Mouse (Mus musculus) forebrain, postnatal 0 days (tissue): ENCODE data around the gene Pus10. TPM values are rescaled to one million over a fixed set of nuclear protein-coding genes. Genes with fewer than 3 reads are reported as not detected.

Experiments used
- ATAC-seq: fragments of 200-750 bp; cut with Nextera tagmentation; 2 replicates; pipeline ENCODE4 v1.8.0; 2017; ENCODE audit warnings: mild to moderate bottlenecking, moderate library complexity
- DNase-seq: peaks from one replicate; pipeline ENCODE4 v3.0.0-alpha.2; 2015
- H3K27ac ChIP-seq: fragments of 300-500 bp; sonication (generic); 2 replicates; pipeline ENCODE4 v1.5.1; 2014; ENCODE audit warnings: low read depth, mild to moderate bottlenecking, antibody characterized with exemption, low read length, moderate library complexity, mixed read lengths
- H3K27me3 ChIP-seq: fragments of 300-500 bp; sonication (generic); 2 replicates; pipeline ENCODE4 v1.6.1; 2014; ENCODE audit warnings: mild to moderate bottlenecking, low read length, mixed read lengths; ENCODE audit not compliant: insufficient read depth
- H3K36me3 ChIP-seq: fragments of 300-500 bp; sonication (generic); 2 replicates; pipeline ENCODE4 v1.6.1; 2014; ENCODE audit warnings: mild to moderate bottlenecking, moderate library complexity; ENCODE audit not compliant: insufficient read depth
- H3K4me1 ChIP-seq: fragments of 300-500 bp; sonication (generic); 2 replicates; pipeline ENCODE4 v1.6.1; 2014; ENCODE audit warnings: antibody characterized with exemption; ENCODE audit not compliant: insufficient read depth
- H3K4me2 ChIP-seq: fragments of 300-500 bp; sonication (generic); 2 replicates; pipeline ENCODE4 v1.6.1; 2014; ENCODE audit warnings: low read depth, mild to moderate bottlenecking, moderate library complexity
- H3K4me3 ChIP-seq: fragments of 300-500 bp; sonication (generic); 2 replicates; pipeline ENCODE4 v1.5.1; 2014; ENCODE audit warnings: low read depth, low read length, mixed read lengths
- H3K9ac ChIP-seq: fragments of 300-500 bp; sonication (generic); 2 replicates; pipeline ENCODE4 v1.6.1; 2014; ENCODE audit warnings: mild to moderate bottlenecking
- H3K9me3 ChIP-seq: fragments of 300-500 bp; sonication (generic); 2 replicates; pipeline ENCODE4 v1.6.1; 2016; ENCODE audit warnings: low read length
- CTCF ChIP-seq: sonication (generic); IDR thresholded peaks from 2 replicates; pipeline ENCODE4 v1.5.1; 2016; ENCODE audit warnings: antibody characterized with exemption, control low read depth, low read depth
- WGBS: fragments of 180-500 bp; shearing (Covaris S2); extraction: QIAGEN DNeasy Blood & Tissue Kit; methylation state at CpG from one replicate; pipeline ENCODE4 v1.1.7; 2014; 5-methylcytosine and 5-hydroxymethylcytosine counted together
- polyA plus RNA-seq: library from polyadenylated mRNA; unstranded; fragments of >200 nt; fragmentation: Nextera tagmentation; extraction: Ambion mirVana; gene quantifications from 2 replicates; pipeline ENCODE4 v1.2.1, GENCODE M21; 2015
- total RNA-seq: library from RNA; depleted of rRNA; stranded (reverse); fragments of >200 nt; gene quantifications from 2 replicates; pipeline ENCODE4 v1.2.3, GENCODE M21; 2014

Pus10 gene
- total and polyA plus RNA-seq, 2 experiments from 2014 or later, result 9.0 to 18.0 TPM

- Histone ChIP-seq H3K9ac (no peak overlapping the region), H3K4me1 (no peaks in the 10 kb centered on the region), H3K36me3 (peaks cover 57% of the 10 kb centered on the region), H3K4me2 (no peak overlapping the region), H3K4me3 (no peak overlapping the region), H3K27ac (no peak overlapping the region), H3K27me3 (no peaks in the 10 kb centered on the region), H3K9me3 (no peaks in the 10 kb centered on the region)
- TF ChIP-seq CTCF, result no peak
- no peak for ATAC-seq
- WGBS, result 93% methylated on average over 2 of the region's 2 CpGs
- no peak for DNase-seq
Observed at GRCm38 (mm10) chr11:23718856-23719255, 53.4 kb downstream of the Pus10 start.

DNA sequence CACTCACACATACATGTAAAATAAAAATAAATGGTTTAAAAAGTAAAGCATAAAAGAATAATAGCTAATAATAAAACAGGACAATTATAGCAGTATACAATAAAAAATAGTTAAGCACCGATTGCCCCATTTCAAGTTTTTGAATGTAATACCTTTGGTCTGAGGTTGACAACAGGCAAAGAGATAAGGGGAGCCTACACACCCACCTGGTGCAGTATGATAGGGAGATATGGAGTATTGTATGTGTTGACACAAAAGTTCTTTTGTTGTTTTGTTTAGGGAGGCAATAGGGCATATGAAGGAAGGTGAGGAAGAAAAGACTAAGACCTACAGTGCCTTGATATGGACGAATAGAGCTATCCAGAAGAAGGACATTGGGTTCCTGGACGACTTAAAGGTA lies 54.4 kb downstream of the Pus10 start:
- DNase-seq, result no peak
- no peak overlapping the region for H3K27ac ChIP-seq
- ATAC-seq, result no peak
- no peak overlapping the region for H3K4me3 ChIP-seq
- no peak overlapping the region for H3K9ac ChIP-seq
- H3K27me3 ChIP-seq, result no peaks in the 10 kb centered on the region
- no peak overlapping the region for H3K4me2 ChIP-seq
- TF ChIP-seq CTCF, result no peak
- 83% methylated on average over 3 of the region's 3 CpGs for WGBS
- peaks cover 53% of the 10 kb centered on the region for H3K36me3 ChIP-seq
- H3K9me3 ChIP-seq, result no peaks in the 10 kb centered on the region
- no peaks in the 10 kb centered on the region for H3K4me1 ChIP-seq

- DNase-seq (no peak), ATAC-seq (no peak; the same call in 1 of the 2 replicates)
- 13% methylated on average over 2 of the region's 2 CpGs for WGBS
- Histone ChIP-seq H3K27me3 (no peaks in the 10 kb centered on the region), H3K36me3 (peaks cover 55% of the 10 kb centered on the region), H3K9ac (no peak overlapping the region), H3K4me3 (no peak overlapping the region), H3K4me1 (no peaks in the 10 kb centered on the region), H3K9me3 (no peaks in the 10 kb centered on the region), H3K27ac (no peak overlapping the region), H3K4me2 (no peak overlapping the region)
- no peak for TF ChIP-seq CTCF
Observed at GRCm38 (mm10) chr11:23722326-23722725, 56.9 kb downstream of the Pus10 start.

GRCm38 (mm10) chr11:23725850-23726249 lies 60.4 kb downstream of the Pus10 start:
- no peak overlapping the region for H3K9ac ChIP-seq
- no peak overlapping the region for H3K4me3 ChIP-seq
- DNase-seq (no peak), ATAC-seq (no peak)
- H3K4me2 ChIP-seq, result no peak overlapping the region
- TF ChIP-seq CTCF, result no peak
- no peaks in the 10 kb centered on the region for H3K27me3 ChIP-seq
- H3K4me1 ChIP-seq, result no peaks in the 10 kb centered on the region
- no peak overlapping the region for H3K27ac ChIP-seq
- H3K9me3 ChIP-seq, result no peaks in the 10 kb centered on the region
- whole genome bisulfite sequencing, result 94% methylated on average over 2 of the region's 2 CpGs
- peaks cover 61% of the 10 kb centered on the region for H3K36me3 ChIP-seq

GRCm38 (mm10) chr11:23726441-23726840 lies 61.0 kb downstream of the Pus10 start:
- Histone ChIP-seq H3K36me3 (peaks cover 65% of the 10 kb centered on the region), H3K27ac (no peak overlapping the region), H3K27me3 (no peaks in the 10 kb centered on the region), H3K4me2 (no peak overlapping the region), H3K9me3 (no peaks in the 10 kb centered on the region), H3K9ac (no peak overlapping the region), H3K4me1 (no peaks in the 10 kb centered on the region), H3K4me3 (no peak overlapping the region)
- ATAC-seq, result no peak
- DNase-seq, result no peak
- no peak for TF ChIP-seq CTCF
- 95% methylated on average over 2 of the region's 2 CpGs for WGBS

DNA sequence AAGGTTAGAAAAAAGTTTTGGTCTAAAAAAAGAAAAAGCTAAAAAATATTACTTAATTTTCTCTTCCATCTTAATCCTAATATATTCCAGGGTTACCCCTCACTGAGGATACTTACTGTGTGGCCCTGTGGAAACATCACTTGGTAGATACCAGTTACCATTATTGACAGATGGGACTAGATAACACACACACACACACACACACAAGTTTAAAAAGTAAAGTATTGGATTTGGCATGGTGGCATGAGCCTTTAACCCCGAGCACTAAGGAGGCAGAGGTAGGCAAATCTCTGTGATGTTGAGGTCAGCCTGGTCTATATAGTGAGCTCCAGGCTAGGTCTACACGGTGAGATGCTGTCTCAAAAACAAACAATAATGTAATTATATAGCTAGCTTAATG lies 62.7 kb downstream of the Pus10 start:
- peaks cover 54% of the 10 kb centered on the region for H3K36me3 ChIP-seq
- no peak for DNase-seq
- no peak overlapping the region for H3K4me2 ChIP-seq
- H3K4me3 ChIP-seq, result no peak overlapping the region
- no peaks in the 10 kb centered on the region for H3K9me3 ChIP-seq
- 91% methylated on average over 2 of the region's 2 CpGs for WGBS
- H3K9ac ChIP-seq, result no peak overlapping the region
- no peaks in the 10 kb centered on the region for H3K27me3 ChIP-seq
- no peak overlapping the region for H3K27ac ChIP-seq
- no peak for ATAC-seq
- H3K4me1 ChIP-seq, result no peaks in the 10 kb centered on the region
- no peak for TF ChIP-seq CTCF

DNA sequence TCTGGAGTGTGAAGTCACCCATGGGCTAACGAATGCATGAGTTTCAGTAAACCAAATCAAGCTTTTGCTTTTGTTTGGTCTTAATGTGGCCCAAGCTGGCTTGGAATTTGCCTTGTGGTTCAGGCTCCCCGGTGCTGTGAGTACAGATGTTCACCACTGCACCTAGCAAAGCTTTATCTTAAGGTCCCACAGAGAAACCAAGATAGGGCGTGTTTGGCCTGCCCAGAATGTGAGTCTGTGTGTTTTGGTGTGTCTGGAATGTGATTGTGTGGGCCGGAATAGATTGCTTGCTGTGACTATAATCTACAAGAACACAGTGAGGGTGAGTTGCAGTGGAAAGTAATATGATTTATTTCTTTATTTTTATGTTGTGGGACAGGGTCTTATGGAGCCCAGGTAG lies 64.6 kb downstream of the Pus10 start:
- Histone ChIP-seq H3K27me3 (no peaks in the 10 kb centered on the region), H3K4me1 (no peaks in the 10 kb centered on the region), H3K4me3 (no peak overlapping the region), H3K27ac (no peak overlapping the region), H3K4me2 (no peak overlapping the region), H3K9me3 (no peaks in the 10 kb centered on the region), H3K9ac (no peak overlapping the region), H3K36me3 (peaks cover 53% of the 10 kb centered on the region)
- WGBS, result 96% methylated on average over 4 of the region's 4 CpGs
- TF ChIP-seq CTCF, result no peak
- ATAC-seq, result no peak
- DNase-seq, result no peak

- TF ChIP-seq CTCF, result no peak
- no peak overlapping the region for H3K4me3 ChIP-seq
- no peaks in the 10 kb centered on the region for H3K4me1 ChIP-seq
- H3K27ac ChIP-seq, result no peak overlapping the region
- no peak overlapping the region for H3K4me2 ChIP-seq
- H3K9me3 ChIP-seq, result no peaks in the 10 kb centered on the region
- no peak overlapping the region for H3K9ac ChIP-seq
- no peak for DNase-seq
- H3K27me3 ChIP-seq, result no peaks in the 10 kb centered on the region
- 76% methylated on average over 1 of the region's 1 CpGs for WGBS
- peaks cover 29% of the 10 kb centered on the region for H3K36me3 ChIP-seq
- no peak for ATAC-seq
Observed at GRCm38 (mm10) chr11:23732840-23733239, 67.4 kb downstream of the Pus10 start.
